Mouse (Mus musculus): Measurements from ENCODE around the gene Slc11a1.

DNA sequence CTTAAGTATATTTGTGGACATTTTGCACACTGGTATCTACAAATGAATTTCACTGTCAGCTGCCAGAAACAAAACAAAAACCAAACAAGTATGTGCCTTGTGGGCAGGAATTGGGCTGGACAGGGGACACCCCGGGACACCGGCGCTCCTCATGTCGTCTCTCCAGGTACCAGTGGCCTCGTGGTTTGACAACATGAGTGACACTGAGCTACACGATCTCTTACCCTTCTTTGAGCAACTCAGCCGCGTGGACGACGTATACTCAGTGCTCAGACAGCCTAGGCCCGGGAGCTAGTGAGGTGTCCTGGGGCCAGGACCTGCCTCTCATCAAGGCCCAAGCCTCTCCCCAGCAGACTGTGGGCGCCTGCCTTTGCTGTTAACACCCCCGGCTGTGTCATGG is 20.3 kb downstream of the Slc11a1 start:
- TF ChIP-seq CTCF (IDR thresholded peaks at IDR 0.05; ENCODE audit: low read depth, low read length) (no peak), POLR2A (IDR thresholded peaks at IDR 0.05; ENCODE audit: extremely low read depth, insufficient read depth, low read length) (no peak)
